ENCODE assay signal across 8 mouse cellular contexts in the genomic region with DNA sequence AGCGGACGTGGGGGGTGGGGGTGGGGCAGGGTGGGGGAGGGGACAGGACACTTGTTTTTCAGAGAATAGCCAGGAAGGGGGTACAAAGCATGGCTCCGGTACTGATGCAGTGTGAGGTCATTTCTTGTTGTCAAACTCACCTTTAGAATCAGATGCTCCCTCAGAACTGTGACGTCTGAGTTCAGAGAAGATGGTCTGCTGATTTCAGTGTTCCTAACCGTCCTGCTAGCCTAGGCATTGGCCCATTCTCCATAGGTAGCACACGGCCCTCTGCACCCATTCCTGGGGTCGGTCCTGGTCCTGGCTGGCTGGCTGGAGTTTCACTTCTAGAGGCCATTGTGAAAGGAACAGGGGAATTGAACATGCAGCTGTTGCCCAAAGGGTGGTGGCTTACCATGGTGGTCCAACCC. TPM values are rescaled to one million over a fixed set of nuclear protein-coding genes. Genes with fewer than 3 reads are reported as not detected.
DNase-seq lines count a peak whose midpoint lies in the region; ATAC-seq and TF ChIP-seq lines count a peak whose summit lies in the region.

No protein-coding gene starts in this region.

- no peak for TF ChIP-seq CTCF in liver, adult 2 months (IDR thresholded peaks at IDR 0.05; ENCODE audit: low read depth, low read length)
- TF ChIP-seq CTCF in bone marrow macrophage, adult 2 months (IDR thresholded peaks at IDR 0.05; ENCODE audit: low read depth, low read length), result no peak

- H3K79me2 ChIP-seq in liver, adult 2 months (ENCODE audit: control insufficient read depth, insufficient read depth, low read length), result no peaks in the 10 kb centered on the region; the same call in 1 of the 2 replicates

- H3K4me3 ChIP-seq in liver, adult 2 months (ENCODE audit: insufficient read depth, low read depth, low read length), result no peak overlapping the region
- peak overlapping the region; percentile 22 for H3K4me3 ChIP-seq in bone marrow macrophage, adult 2 months (ENCODE audit: insufficient read depth, low read length)
- no peak overlapping the region for H3K4me3 ChIP-seq in hindbrain, embryonic 16.5 days (ENCODE audit: low read length)
- H3K4me3 ChIP-seq in neural tube, embryonic 12.5 days, result no peak overlapping the region

- no peak for DNase-seq in liver, adult 2 months (ENCODE audit: extremely low read depth, low read depth, low spot score)
- DNase-seq in liver, result no peak
- DNase-seq in right cerebral cortex, postnatal 10 days (ENCODE audit: low spot score in 2 of 2), result no peak
- no peak for DNase-seq in embryo, embryonic 9.5 days (ENCODE audit: extremely low spot score)
- DNase-seq in adrenal gland, postnatal 14 days, result no peak

- no peak overlapping the region for H3K9ac ChIP-seq in liver, adult 2 months (ENCODE audit: low read depth, low read length)
- H3K9ac ChIP-seq in hindbrain, embryonic 16.5 days (ENCODE audit: low read depth, low read length), result no peak overlapping the region
- H3K9ac ChIP-seq in neural tube, embryonic 12.5 days, result no peak overlapping the region

- peaks cover 2% of the 10 kb centered on the region; the same call in 1 of the 2 replicates for H3K4me1 ChIP-seq in liver, adult 2 months (ENCODE audit: control insufficient read depth, insufficient read depth, low read length)
- H3K4me1 ChIP-seq in bone marrow macrophage, adult 2 months (ENCODE audit: control insufficient read depth, insufficient read depth, low read length), result peaks cover 62% of the 10 kb centered on the region
- H3K4me1 ChIP-seq in hindbrain, embryonic 16.5 days (ENCODE audit: control insufficient read depth, insufficient read depth, low read depth, low read length), result peaks cover 41% of the 10 kb centered on the region
- H3K4me1 ChIP-seq in neural tube, embryonic 12.5 days, result peaks cover 28% of the 10 kb centered on the region

- TF ChIP-seq POLR2A in liver, adult 2 months (IDR thresholded peaks at IDR 0.05; ENCODE audit: extremely low read depth, insufficient read depth, low read length), result no peak
- TF ChIP-seq POLR2A in bone marrow macrophage, adult 2 months (IDR thresholded peaks at IDR 0.05; ENCODE audit: borderline replicate concordance, low read depth, low read length), result no peak

- no peak overlapping the region for H3K4me2 ChIP-seq in hindbrain, embryonic 16.5 days (ENCODE audit: low read length)
- H3K4me2 ChIP-seq in neural tube, embryonic 12.5 days (replicated peaks), result peak overlapping the region; percentile 18; the same call in 1 of the 2 replicates

- no peaks in the 10 kb centered on the region for H3K36me3 ChIP-seq in liver, adult 2 months (ENCODE audit: control insufficient read depth, insufficient read depth, low read length)
- H3K36me3 ChIP-seq in hindbrain, embryonic 16.5 days (ENCODE audit: control insufficient read depth, insufficient read depth, low read length), result no peaks in the 10 kb centered on the region
- H3K36me3 ChIP-seq in neural tube, embryonic 12.5 days, result no peaks in the 10 kb centered on the region

- no peak for ATAC-seq in hindbrain, embryonic 16.5 days
- no peak for ATAC-seq in neural tube, embryonic 12.5 days (ENCODE audit: low FRiP score, low read depth)

- H3K27ac ChIP-seq in liver, adult 2 months (replicated peaks; ENCODE audit: insufficient read depth, low read depth, low read length), result peak overlapping the region; percentile 29; the same call in 1 of the 2 replicates
- H3K27ac ChIP-seq in bone marrow macrophage, adult 2 months (ENCODE audit: insufficient read depth, low read depth, low read length), result peak overlapping the region; percentile 98
- peak overlapping the region; percentile 62 for H3K27ac ChIP-seq in hindbrain, embryonic 16.5 days (ENCODE audit: low read depth, low read length)
- no peak overlapping the region for H3K27ac ChIP-seq in neural tube, embryonic 12.5 days

- H3K9me3 ChIP-seq in hindbrain, embryonic 16.5 days (ENCODE audit: control insufficient read depth, low read length), result no peaks in the 10 kb centered on the region
- no peaks in the 10 kb centered on the region for H3K9me3 ChIP-seq in neural tube, embryonic 12.5 days

- H3K27me3 ChIP-seq in liver, adult 2 months (ENCODE audit: control insufficient read depth, insufficient read depth, low read length), result no peaks in the 10 kb centered on the region
- H3K27me3 ChIP-seq in hindbrain, embryonic 16.5 days (replicated peaks; ENCODE audit: control insufficient read depth, insufficient read depth, low read length), result no peaks in the 10 kb centered on the region
- no peaks in the 10 kb centered on the region for H3K27me3 ChIP-seq in neural tube, embryonic 12.5 days (replicated peaks)

- WGBS in liver, adult 2 months, result 44% methylated on average over 7 of the region's 7 CpGs
- 25% methylated on average over 7 of the region's 7 CpGs for WGBS in hindbrain, embryonic 16.5 days
- 23% methylated on average over 7 of the region's 7 CpGs for WGBS in neural tube, embryonic 12.5 days

RNA-seq across cellular contexts. Expression of a gene that starts 30.7 kb away (rescaled TPM):
- 0.34 and 0.46 TPM in 2 replicates for total RNA-seq in liver, adult 2 months (2014; rRNA removed)
- 0.07 and 0.24 TPM in 2 replicates for polyA plus RNA-seq in liver, adult 2 months (2012; rRNA removed)
- not detected in 2 replicates for polyA plus RNA-seq in bone marrow macrophage, adult 2 months (2012; ENCODE audit: insufficient read depth, insufficient read length, missing spikeins)
- polyA plus RNA-seq in hindbrain, embryonic 16.5 days (2015; fragmentation: Nextera tagmentation; extraction: Ambion mirVana), result 0.13 and 0.19 TPM in 2 replicates
- polyA plus RNA-seq in neural tube, embryonic 12.5 days (2016; fragmentation: Nextera tagmentation; extraction: Ambion mirVana), result 0.27 and 0.33 TPM in 2 replicates
- total RNA-seq in adrenal gland, postnatal 14 days (2021), result 18.4 and 25.7 TPM in 2 replicates

RNA-seq across cellular contexts. Expression of a gene that starts 47.2 kb away (rescaled TPM):
- total RNA-seq in liver, adult 2 months (2014; rRNA removed), result 26.0 and 30.1 TPM in 2 replicates
- 13.9 and 15.2 TPM in 2 replicates for polyA plus RNA-seq in liver, adult 2 months (2012; rRNA removed)
- polyA plus RNA-seq in bone marrow macrophage, adult 2 months (2012; ENCODE audit: insufficient read depth, insufficient read length, missing spikeins), result 6.9 and 8.0 TPM in 2 replicates
- polyA plus RNA-seq in hindbrain, embryonic 16.5 days (2015; fragmentation: Nextera tagmentation; extraction: Ambion mirVana), result 20.0 and 20.8 TPM in 2 replicates
- 19.4 and 20.3 TPM in 2 replicates for polyA plus RNA-seq in neural tube, embryonic 12.5 days (2016; fragmentation: Nextera tagmentation; extraction: Ambion mirVana)
- total RNA-seq in adrenal gland, postnatal 14 days (2021), result 53.8 and 54.1 TPM in 2 replicates
